Mouse (Mus musculus) stomach, postnatal 0 days (tissue): ENCODE results near the gene Pld2. TPM values are rescaled to one million over a fixed set of nuclear protein-coding genes. Genes with fewer than 3 reads are reported as not detected.

ENCODE experiments used
- ATAC-seq: fragments of 200-750 bp; cut with Nextera tagmentation; 2 replicates; pipeline ENCODE4 v1.8.0; 2017; ENCODE audit not compliant: low FRiP score, low TSS enrichment
- DNase-seq: peaks from one replicate; pipeline ENCODE4 v3.0.0-alpha.2; 2016; ENCODE audit warnings: low spot score
- H3K27ac ChIP-seq: fragments of 300-500 bp; sonication (generic); replicated peaks from 2 replicates; pipeline ENCODE4 v1.5.1; 2014; ENCODE audit warnings: mild to moderate bottlenecking, control low read depth
- H3K27me3 ChIP-seq: fragments of 300-500 bp; sonication (generic); 2 replicates; pipeline ENCODE4 v1.6.1; 2014; ENCODE audit warnings: low read length; ENCODE audit not compliant: control insufficient read depth, insufficient read depth
- H3K36me3 ChIP-seq: fragments of 300-500 bp; sonication (generic); 2 replicates; pipeline ENCODE4 v1.6.1; 2014; ENCODE audit warnings: low read length, mixed read lengths; ENCODE audit not compliant: control insufficient read depth, insufficient read depth
- H3K4me1 ChIP-seq: fragments of 300-500 bp; sonication (generic); replicated peaks from 2 replicates; pipeline ENCODE4 v1.6.1; 2014; ENCODE audit warnings: antibody characterized with exemption; ENCODE audit not compliant: control insufficient read depth, insufficient read depth
- H3K4me2 ChIP-seq: fragments of 300-500 bp; sonication (generic); replicated peaks from 2 replicates; pipeline ENCODE4 v1.6.1; 2014; ENCODE audit warnings: low read depth, mild to moderate bottlenecking, control low read depth, moderate library complexity
- H3K4me3 ChIP-seq: fragments of 300-500 bp; sonication (generic); 2 replicates; pipeline ENCODE4 v1.5.1; 2014; ENCODE audit warnings: low read depth, low read length, control low read depth
- H3K9ac ChIP-seq: fragments of 300-500 bp; sonication (generic); 2 replicates; pipeline ENCODE4 v1.6.1; 2014; ENCODE audit warnings: mild to moderate bottlenecking, low read length, control low read depth, mixed read lengths
- H3K9me3 ChIP-seq: fragments of 300-500 bp; sonication (generic); 2 replicates; pipeline ENCODE4 v1.6.1; 2016; ENCODE audit warnings: low read length; ENCODE audit not compliant: control insufficient read depth
- CTCF ChIP-seq: IDR thresholded peaks from 2 replicates; pipeline ENCODE4 v1.5.1; 2016; ENCODE audit warnings: antibody characterized with exemption, low read depth, mild to moderate bottlenecking, moderate library complexity
- EP300 ChIP-seq: optimal IDR thresholded peaks from 2 replicates; pipeline ENCODE3; 2016; ENCODE audit warnings: antibody characterized with exemption
- WGBS: fragments of 180-500 bp; shearing (Covaris S2); extraction: QIAGEN DNeasy Blood & Tissue Kit; methylation state at CpG from one replicate; pipeline ENCODE4 v1.1.7; 2014; 5-methylcytosine and 5-hydroxymethylcytosine counted together
- polyA plus RNA-seq: library from polyadenylated mRNA; unstranded; fragments of >200 nt; fragmentation: Nextera tagmentation; extraction: Ambion mirVana; gene quantifications from 2 replicates; pipeline ENCODE4 v1.2.1, GENCODE M21; 2015

Pld2 gene
- polyA plus RNA-seq, 1 experiment from 2014 or later: 16.2 TPM

DNA sequence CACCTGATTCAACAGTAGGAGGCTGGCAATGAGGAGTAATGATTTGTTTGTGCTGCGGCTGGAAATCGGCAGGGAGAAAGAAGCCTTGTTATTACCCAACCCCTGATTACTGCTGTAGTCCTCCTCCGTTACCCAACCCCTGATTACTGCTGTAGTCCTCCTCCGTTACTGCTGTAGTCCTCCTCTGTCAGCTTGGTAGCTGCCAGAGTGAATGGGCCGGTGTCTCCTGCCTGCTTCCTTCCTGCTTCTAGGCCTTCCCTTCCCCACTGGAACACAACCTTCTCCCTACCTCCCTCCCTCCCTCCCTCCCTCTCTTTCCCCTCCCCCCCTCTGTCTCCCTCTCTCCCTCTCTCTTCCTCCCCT, 40.5 kb downstream of the Pld2 start:
- H3K4me3 ChIP-seq: no peak overlapping the region
- peak overlapping the region; percentile 31; the same call in 1 of the 2 replicates for H3K9ac ChIP-seq
- TF ChIP-seq CTCF (no peak), EP300 (no peak)
- 25% methylated on average over 5 of the region's 5 CpGs for WGBS
- H3K27me3 ChIP-seq: no peaks in the 10 kb centered on the region
- H3K36me3 ChIP-seq: no peaks in the 10 kb centered on the region
- H3K27ac ChIP-seq: peak overlapping the region; percentile 91
- peaks cover 15% of the 10 kb centered on the region for H3K4me1 ChIP-seq
- DNase-seq: no peak
- no peaks in the 10 kb centered on the region for H3K9me3 ChIP-seq
- H3K4me2 ChIP-seq: no peak overlapping the region
- no peak for ATAC-seq

- TF ChIP-seq CTCF: no peak
- no peak for TF ChIP-seq EP300
- H3K36me3 ChIP-seq: no peaks in the 10 kb centered on the region
- 77% methylated on average over 3 of the region's 3 CpGs for WGBS
- H3K27me3 ChIP-seq: no peaks in the 10 kb centered on the region
- H3K4me1 ChIP-seq: peaks cover 16% of the 10 kb centered on the region
- no peak overlapping the region for H3K4me3 ChIP-seq
- no peak overlapping the region for H3K9ac ChIP-seq
- peak overlapping the region; percentile 91; the same call in 1 of the 2 replicates for H3K27ac ChIP-seq
- H3K4me2 ChIP-seq: no peak overlapping the region
- no peak for DNase-seq
- no peak for ATAC-seq
- no peaks in the 10 kb centered on the region for H3K9me3 ChIP-seq
Observed at GRCm38 (mm10) chr11:70580921-70581320, 41.1 kb downstream of the Pld2 start.

DNA sequence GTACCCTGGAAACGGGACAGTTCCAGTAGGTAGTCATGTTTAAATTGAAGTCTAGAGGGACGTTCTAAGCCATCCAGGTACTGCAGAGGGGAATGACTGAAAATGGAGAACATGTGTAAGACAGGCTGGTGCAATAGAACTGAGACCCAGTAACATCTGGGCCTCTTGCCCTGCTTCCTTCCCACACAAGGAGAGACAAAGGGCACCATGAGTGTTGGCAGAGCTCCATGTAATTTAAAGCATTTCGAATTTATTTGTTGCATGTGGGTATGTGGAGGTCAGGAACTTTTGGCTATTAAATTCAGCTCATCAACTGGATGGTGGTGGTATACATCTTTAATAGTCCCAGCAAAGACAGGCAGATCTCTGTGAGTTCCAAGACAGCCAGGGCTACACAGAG, 42.3 kb downstream of the Pld2 start:
- H3K4me1 ChIP-seq: peaks cover 16% of the 10 kb centered on the region
- H3K27ac ChIP-seq: no peak overlapping the region
- WGBS: 44% methylated on average over 3 of the region's 3 CpGs
- no peaks in the 10 kb centered on the region for H3K36me3 ChIP-seq
- TF ChIP-seq CTCF (no peak), EP300 (no peak)
- no peak for DNase-seq
- H3K27me3 ChIP-seq: no peaks in the 10 kb centered on the region
- H3K4me2 ChIP-seq: no peak overlapping the region
- H3K9me3 ChIP-seq: no peaks in the 10 kb centered on the region
- H3K4me3 ChIP-seq: no peak overlapping the region
- H3K9ac ChIP-seq: no peak overlapping the region
- ATAC-seq: no peak

GRCm38 (mm10) chr11:70583022-70583714, 43.3 kb downstream of the Pld2 start:
- H3K36me3 ChIP-seq: no peaks in the 10 kb centered on the region
- H3K27ac ChIP-seq: peak overlapping the region; percentile 82
- TF ChIP-seq EP300 (no peak), CTCF (no peak)
- peaks cover 16% of the 10 kb centered on the region for H3K4me1 ChIP-seq
- ATAC-seq (no peak), DNase-seq (no peak)
- no peaks in the 10 kb centered on the region for H3K27me3 ChIP-seq
- no peak overlapping the region for H3K9ac ChIP-seq
- H3K4me2 ChIP-seq: no peak overlapping the region
- WGBS: 35% methylated on average over 6 of the region's 6 CpGs
- no peak overlapping the region for H3K4me3 ChIP-seq
- no peaks in the 10 kb centered on the region for H3K9me3 ChIP-seq

- TF ChIP-seq EP300 (no peak), CTCF (peak; percentile 65)
- WGBS: 64% methylated on average over 7 of the region's 7 CpGs
- H3K27ac ChIP-seq: peak overlapping the region; percentile 82
Observed at GRCm38 (mm10) chr11:70583775-70584174, 43.9 kb downstream of the Pld2 start.

GRCm38 (mm10) chr11:70585457-70585856, 45.6 kb downstream of the Pld2 start:
- no peak overlapping the region; the same call in 1 of the 2 replicates for H3K9ac ChIP-seq
- peak; percentile 87 for ATAC-seq
- H3K4me1 ChIP-seq: peaks cover 10% of the 10 kb centered on the region; the same call in 1 of the 2 replicates
- H3K27ac ChIP-seq: peak overlapping the region; percentile 76
- H3K4me3 ChIP-seq: no peak overlapping the region
- WGBS: 22% methylated on average over 7 of the region's 7 CpGs
- no peaks in the 10 kb centered on the region for H3K27me3 ChIP-seq
- H3K9me3 ChIP-seq: no peaks in the 10 kb centered on the region
- TF ChIP-seq EP300 (no peak), CTCF (no peak)
- no peaks in the 10 kb centered on the region for H3K36me3 ChIP-seq
- H3K4me2 ChIP-seq: 0 out of 2 replicates have a peak overlapping the region, but pooled peaks have one; percentile 11
- DNase-seq: peak; percentile 84

More at GRCm38 (mm10) chr11:70583775-70584174, 43.9 kb downstream of the Pld2 start:
- peaks cover 11% of the 10 kb centered on the region for H3K4me1 ChIP-seq
- no peaks in the 10 kb centered on the region for H3K9me3 ChIP-seq
- no peaks in the 10 kb centered on the region for H3K27me3 ChIP-seq
- H3K36me3 ChIP-seq: no peaks in the 10 kb centered on the region
- no peak overlapping the region for H3K4me2 ChIP-seq
- no peak overlapping the region for H3K9ac ChIP-seq
- ATAC-seq: no peak
- no peak overlapping the region for H3K4me3 ChIP-seq
- DNase-seq: no peak
